Mouse (Mus musculus) liver, adult 2 months (tissue): ENCODE data around the gene Zbtb44. TPM values are rescaled to one million over a fixed set of nuclear protein-coding genes. Genes with fewer than 3 reads are reported as not detected.

Source experiments
- DNase-seq: peaks from one replicate; pipeline ENCODE4 v3.0.0-alpha.2; 2011; ENCODE audit warnings: low read depth, low spot score; ENCODE audit errors: extremely low read depth
- H3K27ac ChIP-seq: fragments of 200-500 bp; replicated peaks from 2 replicates; pipeline ENCODE4 v1.5.1; 2012; ENCODE audit warnings: low read depth, mild to moderate bottlenecking, control low read depth, inconsistent platforms, low read length; ENCODE audit not compliant: insufficient read depth
- H3K27me3 ChIP-seq: fragments of 200-500 bp; 2 replicates; pipeline ENCODE4 v1.6.1; 2012; ENCODE audit warnings: mild to moderate bottlenecking, moderate library complexity, low read length, inconsistent platforms; ENCODE audit not compliant: control insufficient read depth, insufficient read depth
- H3K36me3 ChIP-seq: fragments of 200-500 bp; 2 replicates; pipeline ENCODE4 v1.6.1; 2012; ENCODE audit warnings: low read length, inconsistent platforms; ENCODE audit not compliant: control insufficient read depth, insufficient read depth
- H3K4me1 ChIP-seq: fragments of 200-500 bp; 2 replicates; pipeline ENCODE4 v1.6.1; 2011; ENCODE audit warnings: low read length; ENCODE audit not compliant: control insufficient read depth, insufficient read depth
- H3K4me3 ChIP-seq: fragments of 200-500 bp; 2 replicates; pipeline ENCODE4 v1.5.1; 2011; ENCODE audit warnings: low read depth, mild to moderate bottlenecking, control low read depth, low read length, moderate library complexity; ENCODE audit not compliant: insufficient read depth
- H3K79me2 ChIP-seq: fragments of 200-500 bp; 2 replicates; pipeline ENCODE4 v1.6.1; 2012; ENCODE audit warnings: inconsistent platforms, mild to moderate bottlenecking, low read length, moderate library complexity; ENCODE audit not compliant: control insufficient read depth, insufficient read depth
- H3K9ac ChIP-seq: fragments of 200-500 bp; 2 replicates; pipeline ENCODE4 v1.6.1; 2012; ENCODE audit warnings: low read depth, mild to moderate bottlenecking, control low read depth, inconsistent platforms, low read length
- CTCF ChIP-seq: fragments of 200-500 bp; IDR thresholded peaks from 2 replicates; pipeline ENCODE4 v1.5.1; 2011; ENCODE audit warnings: low read depth, low read length, control low read depth
- POLR2A ChIP-seq: fragments of 200-500 bp; IDR thresholded peaks from 2 replicates; pipeline ENCODE4 v1.6.1; 2011; ENCODE audit warnings: low read length, control low read depth; ENCODE audit not compliant: insufficient read depth; ENCODE audit errors: extremely low read depth
- WGBS: fragments of 180-500 bp; shearing (Covaris S2); methylation state at CpG from one replicate; pipeline ENCODE4 v1.1.7; 2018; 5-methylcytosine and 5-hydroxymethylcytosine counted together
- polyA plus RNA-seq: library from polyadenylated mRNA; depleted of rRNA; stranded (reverse); fragments of >200 nt; gene quantifications from 2 replicates; pipeline ENCODE4 v1.2.3, GENCODE M21; 2012
- total RNA-seq: library from RNA; depleted of rRNA; stranded (reverse); fragments of >200 nt; gene quantifications from 2 replicates; pipeline ENCODE4 v1.2.3, GENCODE M21; 2014

Gene Zbtb44
- total and polyA plus RNA-seq, 2 experiments: 4.5 to 31.0 TPM

DNA sequence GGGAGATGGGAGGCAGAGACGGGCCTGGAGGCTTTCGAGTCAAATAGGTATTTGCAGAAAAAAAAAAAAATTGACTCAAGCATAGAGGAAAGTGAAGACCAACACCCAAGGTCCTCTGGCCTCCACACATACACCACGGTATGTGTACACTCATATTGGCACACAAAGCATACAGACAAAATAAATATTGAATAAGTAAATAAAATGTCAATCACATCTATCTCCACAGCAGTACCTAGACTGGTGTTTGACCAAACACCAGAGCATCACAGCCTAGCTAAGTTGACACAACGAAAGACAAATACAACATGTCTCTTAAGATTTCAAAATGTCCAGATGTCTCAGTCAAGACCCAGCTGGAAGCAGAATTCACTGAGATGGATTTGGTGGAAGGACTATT is 17.0 kb upstream of the Zbtb44 start:
- no peaks in the 10 kb centered on the region for H3K4me1 ChIP-seq
- 31% methylated on average over 4 of the region's 4 CpGs for WGBS
- no peak overlapping the region for H3K27ac ChIP-seq
- H3K27me3 ChIP-seq: no peaks in the 10 kb centered on the region
- TF ChIP-seq CTCF: no peak
- no peak for TF ChIP-seq POLR2A
- no peak overlapping the region for H3K9ac ChIP-seq
- H3K36me3 ChIP-seq: no peaks in the 10 kb centered on the region
- DNase-seq: peak; percentile 52
- H3K4me3 ChIP-seq: no peak overlapping the region
- H3K79me2 ChIP-seq: no peaks in the 10 kb centered on the region

DNA sequence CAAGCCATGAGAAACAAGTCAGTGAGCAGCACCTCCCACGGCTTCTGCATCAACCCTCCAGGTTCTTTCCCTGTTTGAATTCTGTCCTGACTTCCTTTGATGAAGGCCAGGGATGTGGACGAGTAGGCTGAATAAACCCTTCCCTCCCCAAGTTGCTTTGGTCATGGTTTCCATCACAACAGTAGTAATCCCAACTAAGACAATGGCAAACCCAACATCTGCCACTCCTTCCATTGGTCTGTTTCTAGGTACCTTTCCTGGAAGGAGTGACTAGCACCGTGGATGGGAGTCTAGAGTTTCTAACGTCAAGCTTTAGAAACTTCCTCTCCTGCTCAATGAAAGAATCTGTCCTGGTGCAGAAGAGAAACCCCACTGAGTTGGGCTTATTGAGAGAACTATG is 12.8 kb upstream of the Zbtb44 start:
- Histone ChIP-seq H3K27me3 (no peaks in the 10 kb centered on the region), H3K27ac (no peak overlapping the region), H3K4me3 (no peak overlapping the region), H3K36me3 (no peaks in the 10 kb centered on the region), H3K79me2 (no peaks in the 10 kb centered on the region), H3K9ac (no peak overlapping the region), H3K4me1 (no peaks in the 10 kb centered on the region)
- WGBS: 82% methylated on average over 4 of the region's 4 CpGs
- no peak for TF ChIP-seq POLR2A
- no peak for TF ChIP-seq CTCF
- DNase-seq: no peak

DNA sequence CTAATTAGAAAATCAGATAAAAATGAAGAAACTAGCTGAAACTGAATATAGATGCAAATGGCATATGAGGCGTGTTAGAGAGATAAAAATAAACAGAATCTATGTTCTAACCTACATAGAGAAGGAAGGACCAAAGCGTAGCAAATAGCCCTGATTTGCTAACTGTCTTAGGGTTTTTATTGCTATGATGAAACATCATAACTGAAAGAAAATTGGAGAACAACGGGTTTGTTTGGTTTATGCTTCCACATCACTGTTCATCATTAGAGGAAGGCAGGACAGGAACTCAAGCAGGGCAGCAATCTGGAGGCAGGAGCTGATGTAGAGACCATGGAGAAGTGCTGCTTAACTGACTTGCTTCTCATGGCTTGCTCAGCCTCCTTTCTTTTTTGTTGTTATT is 12.3 kb upstream of the Zbtb44 start:
- DNase-seq: no peak
- TF ChIP-seq POLR2A: no peak
- TF ChIP-seq CTCF: no peak
- no peaks in the 10 kb centered on the region for H3K36me3 ChIP-seq
- no peak overlapping the region for H3K4me3 ChIP-seq
- no peaks in the 10 kb centered on the region for H3K4me1 ChIP-seq
- no peak overlapping the region for H3K27ac ChIP-seq
- H3K27me3 ChIP-seq: no peaks in the 10 kb centered on the region
- WGBS: 88% methylated on average over 3 of the region's 3 CpGs
- no peaks in the 10 kb centered on the region for H3K79me2 ChIP-seq
- no peak overlapping the region for H3K9ac ChIP-seq

DNA sequence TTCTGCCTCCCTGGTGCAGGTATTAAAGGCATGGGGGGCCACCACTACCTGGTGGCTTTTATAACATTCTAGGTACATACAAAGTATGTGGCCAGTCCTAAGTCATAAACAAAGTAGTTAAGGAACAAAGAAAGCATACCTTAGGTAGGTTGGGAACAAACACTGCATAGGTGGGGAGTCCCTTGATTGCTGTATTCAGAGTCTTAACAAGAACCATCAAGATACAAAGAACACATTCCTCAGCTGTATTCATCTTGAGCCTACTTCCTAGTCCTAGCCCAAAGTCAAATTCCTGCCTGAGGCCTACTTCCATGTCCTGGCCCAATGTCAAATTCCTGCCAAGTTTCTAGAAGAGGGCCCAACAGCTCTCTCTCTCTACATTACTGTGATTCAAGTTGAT is 11.7 kb upstream of the Zbtb44 start:
- peaks cover 2% of the 10 kb centered on the region; the same call in 1 of the 2 replicates for H3K4me1 ChIP-seq
- no peak overlapping the region for H3K27ac ChIP-seq
- no peak for DNase-seq
- TF ChIP-seq POLR2A: no peak
- no peak overlapping the region for H3K9ac ChIP-seq
- no peaks in the 10 kb centered on the region for H3K79me2 ChIP-seq
- no peaks in the 10 kb centered on the region for H3K36me3 ChIP-seq
- H3K4me3 ChIP-seq: no peak overlapping the region
- no peaks in the 10 kb centered on the region for H3K27me3 ChIP-seq

DNA sequence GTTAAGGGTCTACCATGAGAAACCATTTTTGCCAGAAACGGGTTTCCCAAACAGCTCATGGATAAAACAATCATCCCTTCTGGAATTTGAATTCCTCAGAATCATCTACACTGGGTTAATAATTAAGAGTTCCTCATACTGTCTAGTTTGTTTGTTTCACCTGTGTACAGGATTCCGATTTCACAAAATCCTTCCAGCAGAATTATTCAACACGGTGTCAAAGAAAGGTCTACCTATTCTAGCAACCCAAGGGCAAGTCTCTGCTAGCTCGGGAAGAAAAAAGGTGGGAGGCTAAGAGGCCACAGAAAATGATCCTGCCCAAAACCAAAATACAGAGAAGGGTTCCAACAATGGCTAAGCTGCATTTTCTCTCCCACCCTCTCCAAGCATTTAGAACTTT is 2.2 kb upstream of the Zbtb44 start:
- Histone ChIP-seq H3K27me3 (no peaks in the 10 kb centered on the region), H3K9ac (no peak overlapping the region), H3K79me2 (no peaks in the 10 kb centered on the region; the same call in 1 of the 2 replicates), H3K27ac (peak overlapping the region; percentile 95), H3K4me3 (no peak overlapping the region), H3K36me3 (no peaks in the 10 kb centered on the region), H3K4me1 (peaks cover 14% of the 10 kb centered on the region)
- DNase-seq: peak; percentile 91
- no peak for TF ChIP-seq CTCF
- no peak for TF ChIP-seq POLR2A
- 20% methylated on average over 4 of the region's 4 CpGs for WGBS

DNA sequence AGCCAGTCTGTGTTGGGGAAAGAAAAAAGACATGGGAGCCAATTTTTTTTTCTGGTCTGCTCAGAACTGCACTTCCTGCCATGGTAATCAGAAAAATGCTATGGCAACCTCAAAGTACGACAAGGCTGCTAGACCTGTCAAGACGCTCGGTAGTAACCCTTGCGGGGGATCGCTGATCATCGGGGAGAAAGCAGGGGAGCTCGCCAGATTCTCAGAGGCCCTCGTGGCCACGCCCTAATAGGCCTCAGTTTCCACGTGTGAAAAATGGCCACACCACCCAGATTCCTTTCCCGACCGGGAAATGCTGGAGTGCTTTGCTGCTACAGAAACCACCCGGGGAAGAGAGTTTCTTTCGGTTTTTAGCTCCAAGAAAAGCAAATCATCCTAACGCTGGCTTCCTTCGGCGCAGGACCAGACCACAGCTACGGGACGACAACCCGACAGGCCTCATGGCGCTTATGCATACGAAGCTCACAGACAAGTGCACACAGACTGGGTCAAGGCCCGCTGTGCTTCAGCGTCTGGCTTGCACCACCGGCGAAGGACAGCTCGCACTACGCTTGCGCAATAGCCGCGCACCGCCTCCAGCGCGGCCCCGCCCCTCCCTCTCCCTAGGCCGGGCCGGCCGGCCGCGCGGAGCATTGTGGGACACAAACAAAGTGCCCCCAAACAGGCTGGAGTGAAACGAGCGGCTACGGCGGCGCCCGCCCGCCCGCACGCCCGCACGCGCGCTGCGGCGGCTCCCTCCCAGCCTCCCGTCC is 513 bp upstream of the Zbtb44 start:
- Histone ChIP-seq H3K36me3 (peaks cover 2% of the 10 kb centered on the region; the same call in 1 of the 2 replicates), H3K9ac (peak overlapping the region; percentile 95), H3K27me3 (no peaks in the 10 kb centered on the region), H3K4me3 (peak overlapping the region; percentile 82), H3K27ac (peak overlapping the region; percentile 87), H3K79me2 (no peaks in the 10 kb centered on the region; the same call in 1 of the 2 replicates), H3K4me1 (peaks cover 12% of the 10 kb centered on the region)
- WGBS: under 1% methylated on average over 50 of the region's 57 CpGs
- TF ChIP-seq CTCF (no peak), POLR2A (peak; percentile 92)
- DNase-seq: peak; percentile 92
